Mouse (Mus musculus) limb, embryonic 15.5 days (tissue): ENCODE measurements around the gene Clcf1. TPM values are rescaled to one million over a fixed set of nuclear protein-coding genes. Genes with fewer than 3 reads are reported as not detected.
A peak's percentile ranks its signal among the peaks of the same experiment; 100 is the strongest.

ENCODE experiments used
- ATAC-seq: fragments of 200-750 bp; cut with Nextera tagmentation; 2 replicates; pipeline ENCODE4 v1.8.0; 2017; ENCODE audit warnings: low read depth, moderate TSS enrichment; ENCODE audit not compliant: insufficient number of reproducible peaks, low FRiP score, low TSS enrichment
- H3K27ac ChIP-seq: fragments of 300-500 bp; sonication (generic); 2 replicates; pipeline ENCODE4 v1.5.1; 2015; ENCODE audit warnings: moderate library complexity, mild to moderate bottlenecking, inconsistent platforms
- H3K27me3 ChIP-seq: fragments of 300-500 bp; sonication (generic); 2 replicates; pipeline ENCODE4 v1.6.1; 2015; ENCODE audit warnings: inconsistent platforms
- H3K36me3 ChIP-seq: fragments of 300-500 bp; sonication (generic); 2 replicates; pipeline ENCODE4 v1.6.1; 2015; ENCODE audit warnings: inconsistent platforms
- H3K4me1 ChIP-seq: fragments of 300-500 bp; sonication (generic); 2 replicates; pipeline ENCODE4 v1.6.1; 2015; ENCODE audit warnings: inconsistent platforms
- H3K4me2 ChIP-seq: fragments of 300-500 bp; sonication (generic); 2 replicates; pipeline ENCODE4 v1.6.1; 2015; ENCODE audit warnings: mild to moderate bottlenecking, inconsistent platforms
- H3K4me3 ChIP-seq: fragments of 300-500 bp; sonication (generic); 2 replicates; pipeline ENCODE4 v1.5.1; 2015; ENCODE audit warnings: mild to moderate bottlenecking, inconsistent platforms
- H3K9ac ChIP-seq: fragments of 300-500 bp; sonication (generic); 2 replicates; pipeline ENCODE4 v1.6.1; 2015; ENCODE audit warnings: inconsistent platforms
- H3K9me3 ChIP-seq: fragments of 300-500 bp; sonication (generic); 2 replicates; pipeline ENCODE4 v1.6.1; 2016; ENCODE audit warnings: inconsistent platforms
- WGBS: fragments of 180-500 bp; shearing (Covaris S2); methylation state at CpG from one replicate; pipeline ENCODE4 v1.1.7; 2015; 5-methylcytosine and 5-hydroxymethylcytosine counted together
- polyA plus RNA-seq: library from polyadenylated mRNA; unstranded; fragments of >200 nt; fragmentation: Nextera tagmentation; extraction: Ambion mirVana; gene quantifications from 2 replicates; pipeline ENCODE4 v1.2.1, GENCODE M21; 2015

The Clcf1 gene
- polyA plus RNA-seq, 1 experiment from 2014 or later: 8.1 TPM

DNA sequence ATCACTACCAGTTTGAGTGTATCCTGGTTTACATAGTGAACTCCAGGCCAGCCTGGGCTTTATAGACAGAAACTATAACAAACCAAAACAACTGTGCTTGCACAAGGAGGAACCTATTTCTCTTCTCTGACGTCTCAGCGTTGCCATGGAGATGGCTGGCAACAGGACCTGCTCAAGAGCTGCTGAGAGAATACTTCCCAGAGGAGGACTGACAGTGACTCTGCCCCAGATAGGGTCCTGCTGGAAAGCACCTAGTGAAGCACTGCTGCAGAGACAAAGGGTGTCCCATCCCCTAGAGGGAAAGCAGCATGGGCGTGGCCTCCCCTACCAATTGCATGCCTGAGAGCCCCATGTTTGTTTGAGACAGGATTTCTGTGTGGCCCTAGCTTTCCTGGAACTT is 32.1 kb upstream of the Clcf1 start:
- no peaks in the 10 kb centered on the region for H3K9me3 ChIP-seq
- no peak overlapping the region for H3K9ac ChIP-seq
- no peaks in the 10 kb centered on the region for H3K36me3 ChIP-seq
- no peak for ATAC-seq
- H3K4me1 ChIP-seq: peaks cover 11% of the 10 kb centered on the region
- H3K27me3 ChIP-seq: no peaks in the 10 kb centered on the region
- no peak overlapping the region for H3K4me3 ChIP-seq
- WGBS: 37% methylated on average over 3 of the region's 3 CpGs
- H3K4me2 ChIP-seq: no peak overlapping the region
- no peak overlapping the region for H3K27ac ChIP-seq

- no peaks in the 10 kb centered on the region for H3K9me3 ChIP-seq
- H3K4me1 ChIP-seq: peaks cover 11% of the 10 kb centered on the region
- H3K36me3 ChIP-seq: no peaks in the 10 kb centered on the region
- H3K27ac ChIP-seq: no peak overlapping the region
- no peak overlapping the region for H3K9ac ChIP-seq
- H3K4me3 ChIP-seq: no peak overlapping the region
- ATAC-seq: no peak
- H3K4me2 ChIP-seq: no peak overlapping the region
- 86% methylated on average over 2 of the region's 2 CpGs for WGBS
- no peaks in the 10 kb centered on the region for H3K27me3 ChIP-seq
Measured at GRCm38 (mm10) chr19:4183689-4184088, 30.3 kb upstream of the Clcf1 start.

DNA sequence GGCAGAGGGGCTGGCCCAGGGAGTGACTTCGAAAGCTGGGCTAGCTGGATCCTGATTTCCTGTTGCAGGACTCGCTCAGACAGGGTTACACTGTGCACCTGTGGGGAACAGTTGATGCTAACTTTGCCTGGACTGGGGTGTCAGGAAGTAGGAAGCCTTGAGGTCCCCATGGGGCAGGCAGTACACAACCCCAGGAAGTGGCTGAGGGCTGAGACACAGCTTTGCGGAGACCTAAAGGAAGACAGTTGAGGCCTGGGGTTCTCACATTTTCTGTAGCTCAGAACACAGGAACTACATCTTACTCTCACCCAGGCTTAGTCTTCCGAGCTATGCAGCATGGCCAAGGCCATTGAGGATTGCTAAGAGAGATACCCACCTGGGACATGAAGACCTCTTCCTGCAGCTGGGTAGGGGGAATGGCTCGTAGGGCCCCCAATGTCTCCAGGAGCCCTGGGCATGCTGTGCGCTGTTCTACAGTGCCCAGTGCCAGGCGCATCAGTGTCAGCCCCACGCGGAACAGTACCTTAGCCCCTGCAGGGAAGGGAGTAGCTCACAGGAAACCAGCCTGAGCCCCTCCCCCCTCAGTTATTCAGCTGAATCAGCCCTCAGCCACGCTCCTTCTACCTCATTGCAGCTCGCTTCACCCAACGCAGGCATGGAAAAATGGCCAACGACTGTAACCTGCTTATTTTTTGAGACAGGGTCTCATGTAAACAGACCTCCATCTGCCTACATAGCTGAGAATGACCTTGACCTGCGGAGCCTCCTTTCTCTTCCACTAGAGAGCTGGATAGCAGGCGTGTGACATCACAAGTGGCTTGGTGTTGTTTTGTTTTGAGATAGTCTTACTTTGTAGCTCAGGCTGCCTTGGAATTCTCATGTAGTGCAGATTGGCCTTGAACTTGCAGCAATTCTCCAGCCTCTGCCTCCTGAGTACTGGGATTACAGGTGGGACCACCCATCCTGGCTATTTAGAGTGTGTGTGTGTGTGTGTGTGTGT is 28.8 kb upstream of the Clcf1 start:
- Histone ChIP-seq H3K4me3 (no peak overlapping the region), H3K27ac (peak overlapping the region; percentile 34; the same call in 1 of the 2 replicates), H3K9ac (no peak overlapping the region), H3K36me3 (no peaks in the 10 kb centered on the region), H3K27me3 (no peaks in the 10 kb centered on the region), H3K9me3 (no peaks in the 10 kb centered on the region), H3K4me2 (no peak overlapping the region), H3K4me1 (peaks cover 11% of the 10 kb centered on the region)
- WGBS: 59% methylated on average over 15 of the region's 15 CpGs
- ATAC-seq: no peak

GRCm38 (mm10) chr19:4187303-4187702 is 26.7 kb upstream of the Clcf1 start:
- H3K4me1 ChIP-seq: peaks cover 22% of the 10 kb centered on the region
- H3K4me2 ChIP-seq: no peak overlapping the region
- H3K9me3 ChIP-seq: no peaks in the 10 kb centered on the region
- no peak overlapping the region for H3K9ac ChIP-seq
- H3K36me3 ChIP-seq: no peaks in the 10 kb centered on the region
- WGBS: 58% methylated on average over 3 of the region's 3 CpGs
- ATAC-seq: no peak
- H3K27me3 ChIP-seq: no peaks in the 10 kb centered on the region
- H3K4me3 ChIP-seq: no peak overlapping the region
- H3K27ac ChIP-seq: no peak overlapping the region

DNA sequence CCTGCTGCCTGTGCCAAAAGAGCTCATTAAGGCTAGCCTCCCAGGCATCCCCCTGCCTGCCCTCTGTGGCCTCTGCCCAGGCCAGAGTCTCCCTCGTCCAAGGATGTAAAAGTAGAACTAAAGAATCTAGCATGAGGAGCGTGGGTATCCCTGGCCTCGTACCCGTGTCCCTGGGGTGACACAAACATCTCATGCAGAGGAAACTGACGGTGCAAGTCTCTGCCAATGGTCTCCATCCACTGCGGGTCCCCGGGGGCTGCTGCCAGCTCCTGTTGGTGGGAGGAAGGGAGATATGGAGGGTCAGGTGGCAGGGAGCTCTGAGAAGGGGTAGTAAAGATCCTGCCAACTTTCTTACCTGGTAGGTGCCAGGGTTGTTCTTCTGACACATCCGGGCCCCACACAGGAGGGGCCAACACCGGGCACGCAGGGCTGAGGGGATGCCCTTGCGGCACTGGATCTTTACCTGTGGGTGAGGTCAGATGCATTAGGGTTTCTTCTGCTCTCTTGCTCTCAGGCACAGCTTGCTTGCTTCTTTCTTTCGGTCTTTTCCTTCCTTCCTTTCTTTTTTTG is 24.9 kb upstream of the Clcf1 start:
- Histone ChIP-seq H3K4me1 (peaks cover 37% of the 10 kb centered on the region), H3K9me3 (no peaks in the 10 kb centered on the region), H3K27ac (no peak overlapping the region), H3K9ac (no peak overlapping the region), H3K36me3 (peaks cover 9% of the 10 kb centered on the region), H3K27me3 (no peaks in the 10 kb centered on the region), H3K4me2 (no peak overlapping the region), H3K4me3 (no peak overlapping the region)
- WGBS: 84% methylated on average over 12 of the region's 12 CpGs
- no peak for ATAC-seq

DNA sequence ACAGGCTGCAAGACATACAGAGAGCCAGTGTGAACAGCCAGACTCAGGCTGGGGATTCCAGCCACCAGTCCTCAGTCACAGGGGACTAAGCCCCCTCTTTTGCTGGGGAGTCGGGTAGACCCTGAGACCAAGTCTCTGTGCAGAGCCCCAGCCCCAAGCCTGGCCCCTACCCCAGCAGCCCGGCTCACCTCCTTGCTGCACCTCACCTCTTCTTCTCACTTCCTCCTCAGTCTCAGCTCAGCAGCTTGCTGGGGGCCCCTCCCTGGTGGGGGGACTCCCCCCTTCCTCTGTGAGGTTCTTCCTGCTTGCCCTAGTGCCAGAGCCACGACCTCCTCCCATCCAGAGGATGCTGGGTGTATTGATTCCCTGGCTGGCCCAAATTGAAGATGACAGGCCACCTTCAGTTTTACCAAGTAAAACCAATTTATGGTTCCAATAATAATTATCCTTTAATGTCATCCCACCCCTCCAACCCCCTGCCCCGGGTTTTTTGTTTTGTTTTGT is 23.2 kb upstream of the Clcf1 start, which contains the start of gene Tbc1d10c:
Gene Tbc1d10c, minus strand, starts transcription at position 454 of the 504 bp plus-strand sequence.
- 51% methylated on average over 4 of the region's 4 CpGs for WGBS

DNA sequence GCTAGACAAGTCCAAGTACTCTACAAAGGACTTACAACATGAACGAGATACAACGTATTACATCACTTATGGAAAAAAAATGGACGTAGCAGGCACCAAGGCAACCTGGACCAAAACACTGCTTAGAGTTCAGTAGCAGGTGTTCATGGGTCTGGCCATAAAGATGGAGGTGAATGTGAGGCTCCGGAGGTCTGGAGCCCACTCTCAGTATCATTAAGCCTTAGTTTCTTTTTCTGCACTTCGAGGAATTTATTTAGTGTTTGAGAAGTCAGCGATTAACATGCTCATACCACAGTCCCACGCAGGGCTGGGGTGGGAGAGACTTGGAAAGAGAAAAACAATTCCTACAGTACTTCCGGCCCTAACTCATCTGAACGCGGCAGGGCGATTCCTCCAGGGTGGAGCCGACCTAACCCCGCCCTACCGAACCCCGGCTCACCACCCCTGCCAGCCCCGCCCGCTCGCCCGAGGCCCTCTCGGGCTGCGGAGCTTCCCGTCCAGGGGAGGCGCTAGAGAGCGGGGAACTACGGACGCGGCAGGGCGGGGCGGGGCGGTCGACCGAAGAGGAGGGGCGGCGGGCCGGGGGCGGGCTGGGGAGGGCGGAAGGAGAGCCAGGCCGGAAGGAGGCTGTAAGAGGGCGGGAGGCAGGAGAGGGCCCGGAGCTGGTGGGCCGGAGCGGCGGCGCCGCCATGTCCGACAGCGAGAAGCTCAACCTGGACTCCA is 22.3 kb upstream of the Clcf1 start, which contains the start of gene Ppp1ca:
Gene Ppp1ca, plus strand, starts transcription at position 538 of the 723 bp plus-strand sequence.
- peak; percentile 93 for ATAC-seq
- Histone ChIP-seq H3K4me1 (peaks cover 50% of the 10 kb centered on the region), H3K27ac (peak within 1 kb of the TSS; percentile 98), H3K4me2 (peak within 1 kb of the TSS; percentile 76), H3K9ac (peak within 1 kb of the TSS; percentile 96), H3K9me3 (no peaks in the 10 kb centered on the region), H3K4me3 (peak within 1 kb of the TSS; percentile 89), H3K27me3 (no peaks in the 10 kb centered on the region), H3K36me3 (peaks cover 35% of the 10 kb centered on the region)
- WGBS: 2% methylated on average over 39 of the region's 47 CpGs

More for the DNA sequence above, 23.2 kb upstream of the Clcf1 start, which contains the start of gene Tbc1d10c:
- Histone ChIP-seq H3K4me1 (peaks cover 42% of the 10 kb centered on the region), H3K36me3 (peaks cover 27% of the 10 kb centered on the region), H3K27ac (peak within 1 kb of the TSS; percentile 98), H3K4me3 (peak within 1 kb of the TSS; percentile 89), H3K27me3 (no peaks in the 10 kb centered on the region), H3K9me3 (no peaks in the 10 kb centered on the region), H3K4me2 (peak within 1 kb of the TSS; percentile 76), H3K9ac (peak within 1 kb of the TSS; percentile 96)
- ATAC-seq: no peak

DNA sequence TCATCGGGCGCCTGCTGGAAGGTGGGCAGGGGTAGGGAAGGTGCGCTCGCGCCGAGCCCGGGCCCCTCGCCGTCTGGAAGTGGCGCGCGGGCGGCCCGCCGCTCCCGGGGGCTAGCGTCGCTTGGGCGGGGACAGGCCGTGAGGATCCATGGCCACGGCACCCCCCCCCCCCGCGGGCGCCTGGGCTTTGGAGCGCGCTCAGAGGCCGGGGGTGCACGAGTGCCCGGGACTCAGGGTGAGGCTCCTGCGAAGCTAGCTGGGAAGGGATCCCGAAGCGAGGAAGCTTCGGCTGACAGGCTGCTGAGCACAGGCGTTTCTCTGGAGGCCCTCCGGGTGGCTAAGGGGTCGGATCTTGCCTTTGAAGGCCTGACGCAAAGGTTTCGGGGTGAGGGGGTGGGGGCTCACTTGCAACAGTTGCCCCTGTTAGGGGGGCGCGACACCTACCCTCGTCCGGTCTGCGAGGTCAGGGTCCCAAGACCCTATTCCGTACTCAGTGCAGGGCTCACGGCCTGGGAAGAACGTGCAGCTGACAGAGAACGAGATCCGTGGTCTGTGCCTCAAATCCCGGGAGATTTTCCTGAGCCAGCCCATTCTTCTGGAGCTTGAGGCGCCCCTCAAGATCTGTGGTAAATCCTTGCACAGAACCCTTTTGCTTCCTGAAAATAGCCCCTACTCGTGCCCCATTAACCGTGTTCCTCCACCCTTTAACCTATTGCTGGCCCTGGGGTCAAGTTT is 21.6 kb upstream of the Clcf1 start:
- Histone ChIP-seq H3K9me3 (no peaks in the 10 kb centered on the region), H3K9ac (peak overlapping the region; percentile 96), H3K4me3 (peak overlapping the region; percentile 89), H3K27ac (peak overlapping the region; percentile 98), H3K4me2 (peak overlapping the region; percentile 76), H3K36me3 (peaks cover 42% of the 10 kb centered on the region), H3K27me3 (no peaks in the 10 kb centered on the region), H3K4me1 (peaks cover 56% of the 10 kb centered on the region)
- peak; percentile 16 for ATAC-seq
- under 1% methylated on average over 48 of the region's 52 CpGs for WGBS

- Histone ChIP-seq H3K27ac (peak overlapping the region; percentile 98; the same call in 1 of the 2 replicates), H3K36me3 (peaks cover 47% of the 10 kb centered on the region), H3K9ac (peak overlapping the region; percentile 96), H3K27me3 (no peaks in the 10 kb centered on the region), H3K4me2 (peak overlapping the region; percentile 76), H3K4me1 (peaks cover 57% of the 10 kb centered on the region), H3K4me3 (peak overlapping the region; percentile 89), H3K9me3 (no peaks in the 10 kb centered on the region)
- 56% methylated on average over 6 of the region's 6 CpGs for WGBS
- no peak for ATAC-seq
Measured at GRCm38 (mm10) chr19:4193129-4193528, 20.9 kb upstream of the Clcf1 start.

DNA sequence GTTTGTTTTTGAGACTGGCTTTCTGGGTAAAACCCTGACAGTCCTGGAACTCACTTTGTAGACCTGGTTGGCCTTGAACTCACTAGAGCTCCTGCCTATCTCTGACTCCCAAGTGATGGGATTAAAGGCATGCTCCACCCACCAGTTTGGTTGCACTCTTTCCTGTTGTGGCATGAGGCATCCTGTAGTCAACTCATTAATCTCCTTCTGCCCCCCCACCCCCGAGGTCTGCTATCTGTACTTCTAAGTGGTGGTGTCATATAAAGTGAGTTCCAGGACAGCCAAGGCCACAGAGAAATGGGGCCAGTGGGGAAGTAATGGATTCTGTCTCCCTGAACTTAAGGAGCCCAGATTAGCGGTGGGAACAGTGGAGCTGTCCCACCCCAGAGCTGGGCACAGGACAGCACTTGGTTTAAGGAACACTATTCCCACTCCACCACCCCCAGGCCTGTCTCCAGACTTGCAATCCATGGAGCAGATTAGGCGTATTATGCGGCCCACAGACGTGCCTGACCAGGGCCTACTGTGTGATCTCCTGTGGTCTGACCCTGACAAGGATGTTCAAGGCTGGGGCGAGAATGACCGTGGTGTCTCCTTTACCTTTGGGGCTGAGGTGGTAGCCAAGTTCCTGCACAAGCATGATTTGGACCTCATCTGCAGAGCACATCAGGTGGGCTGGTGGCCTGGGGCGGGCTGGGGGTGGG is 19.9 kb upstream of the Clcf1 start:
- Histone ChIP-seq H3K4me3 (no peak overlapping the region), H3K27ac (no peak overlapping the region), H3K9me3 (no peaks in the 10 kb centered on the region), H3K9ac (no peak overlapping the region), H3K4me2 (no peak overlapping the region), H3K4me1 (peaks cover 57% of the 10 kb centered on the region), H3K27me3 (no peaks in the 10 kb centered on the region), H3K36me3 (peaks cover 56% of the 10 kb centered on the region)
- 86% methylated on average over 8 of the region's 8 CpGs for WGBS
- no peak for ATAC-seq
